Mouse (Mus musculus) lung, adult 2 months (tissue): ENCODE measurements around the gene Top3b.

Source experiments
- CTCF ChIP-seq: fragments of 200-500 bp; IDR thresholded peaks from 2 replicates; pipeline ENCODE4 v1.5.1; 2011; ENCODE audit warnings: mild to moderate bottlenecking, low read length, control low read depth; ENCODE audit not compliant: insufficient read depth
- POLR2A ChIP-seq: fragments of 200-500 bp; IDR thresholded peaks from 2 replicates; pipeline ENCODE4 v1.6.1; 2011; ENCODE audit warnings: low read depth, mild to moderate bottlenecking, control low read depth, low read length, borderline replicate concordance; ENCODE audit errors: extremely low read depth

- TF ChIP-seq CTCF, result no peak
- TF ChIP-seq POLR2A, result no peak
These were observed 48.0 kb downstream of the Top3b start for GRCm38 (mm10) chr16:16918441-16919117.
